Mouse (Mus musculus): ENCODE measurements around the gene Gramd1b.

DNA sequence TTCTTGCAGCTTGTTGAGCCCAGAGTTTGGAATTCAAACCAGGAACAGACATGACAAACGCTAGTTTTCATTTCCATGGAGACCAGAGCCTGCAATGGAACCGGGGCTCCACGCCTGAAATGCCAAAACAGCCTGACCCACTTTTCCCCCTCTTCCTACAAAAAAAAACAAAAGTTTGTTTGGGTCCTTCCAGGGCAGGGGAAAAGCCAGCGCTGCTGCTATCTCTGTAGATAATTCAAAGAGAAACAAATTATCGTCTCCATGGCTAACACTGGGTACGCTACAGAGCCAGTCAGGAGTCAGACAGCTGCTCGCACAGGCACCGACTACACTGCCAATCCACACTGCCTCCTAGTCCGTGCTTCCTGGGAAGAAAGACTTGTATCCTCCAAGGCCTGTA is 191.6 kb downstream of the Gramd1b start:
- TF ChIP-seq CTCF (IDR thresholded peaks at IDR 0.05; ENCODE audit: extremely low read depth, insufficient read depth, insufficient read length, insufficient replicate concordance) (no peak), POLR2A (IDR thresholded peaks at IDR 0.05; ENCODE audit: low read depth, low read length) (no peak)
